Mouse (Mus musculus): ENCODE data around the gene Apob.

DNA sequence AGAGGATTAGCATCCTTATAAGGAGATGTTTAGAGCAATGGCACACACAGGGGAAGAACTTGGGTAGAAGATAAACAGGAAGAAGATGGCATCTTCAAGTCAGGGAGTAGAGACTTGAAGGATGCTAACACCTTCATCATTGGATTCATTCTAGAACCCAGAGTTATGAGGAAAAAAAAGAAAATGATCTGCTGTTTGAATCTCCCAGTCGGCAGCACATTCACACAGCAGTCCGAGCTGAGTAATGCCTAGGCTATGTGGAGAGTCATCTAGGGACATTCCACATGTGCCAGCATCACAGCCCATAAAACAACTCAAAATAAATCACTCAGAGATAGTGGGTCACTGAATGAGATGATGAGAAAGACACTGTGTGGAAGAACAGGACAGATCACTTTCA is 10.2 kb upstream of the Apob start:
- TF ChIP-seq ZNF384 (IDR thresholded peaks at IDR 0.05; ENCODE audit: low read depth, low read length) (no peak), ZC3H11A (IDR thresholded peaks at IDR 0.05; ENCODE audit: borderline replicate concordance, low read depth, low read length) (no peak), CHD2 (IDR thresholded peaks at IDR 0.05; ENCODE audit: low read depth, low read length) (no peak)
